Mouse (Mus musculus) heart, adult 2 months (tissue): ENCODE measurements at regions not wholly inside any gene's neighbourhood (a gene's known extent, or its start where the extent isn't known, plus 50 kb on each side); places are given as distances from the start of the nearest gene placed in this dataset.

ENCODE experiments used
- DNase-seq, 2 experiments: peaks; one replicate each; pipeline ENCODE4 v3.0.0; 2021
- H3K27ac ChIP-seq: fragments of 200-600 bp; 2 replicates; pipeline ENCODE4 v1.8.1; 2022
- H3K27me3 ChIP-seq: fragments of 200-500 bp; 2 replicates; pipeline ENCODE4 v1.6.1; 2012; ENCODE audit warnings: mild to moderate bottlenecking, low read length, inconsistent platforms, mixed read lengths; ENCODE audit not compliant: control insufficient read depth, insufficient read depth
- H3K36me3 ChIP-seq: fragments of 200-500 bp; 2 replicates; pipeline ENCODE4 v1.6.1; 2012; ENCODE audit warnings: low read length, inconsistent platforms; ENCODE audit not compliant: control insufficient read depth, insufficient read depth
- H3K4me1 ChIP-seq: fragments of 200-500 bp; 2 replicates; pipeline ENCODE4 v1.6.1; 2011; ENCODE audit warnings: low read length; ENCODE audit not compliant: control insufficient read depth, insufficient read depth
- H3K4me3 ChIP-seq: fragments of 200-600 bp; 2 replicates; pipeline ENCODE4 v1.8.1; 2022
- H3K79me2 ChIP-seq: fragments of 200-500 bp; replicated peaks from 2 replicates; pipeline ENCODE4 v1.6.1; 2012; ENCODE audit warnings: mild to moderate bottlenecking, inconsistent platforms, low read length, moderate library complexity, mixed read lengths; ENCODE audit not compliant: control insufficient read depth, insufficient read depth
- H3K9ac ChIP-seq: fragments of 200-500 bp; 2 replicates; pipeline ENCODE4 v1.6.1; 2012; ENCODE audit warnings: low read depth, mild to moderate bottlenecking, control low read depth, inconsistent platforms, low read length, mixed read lengths
- CTCF ChIP-seq: fragments of 200-600 bp; IDR thresholded peaks from 2 replicates; pipeline ENCODE4 v1.8.1; 2022; ENCODE audit warnings: antibody characterized with exemption, mild to moderate bottlenecking, moderate library complexity
- EP300 ChIP-seq: fragments of 200-500 bp; IDR thresholded peaks from 2 replicates; pipeline ENCODE4 v1.6.1; 2011; ENCODE audit warnings: low read depth, low read length, control low read depth; ENCODE audit not compliant: insufficient read depth
- POLR2A ChIP-seq: fragments of 200-500 bp; IDR thresholded peaks from 2 replicates; pipeline ENCODE4 v1.6.1; 2011; ENCODE audit warnings: mild to moderate bottlenecking, low read depth, low read length, control low read depth; ENCODE audit not compliant: insufficient read depth
- WGBS: fragments of 180-500 bp; shearing (Covaris S2); methylation state at CpG from one replicate; pipeline ENCODE4 v1.1.7; 2018; 5-methylcytosine and 5-hydroxymethylcytosine counted together
- intact Hi-C: fragments of 180-260 bp; cut with DNase I; formaldehyde crosslinking; loops from one replicate; pipeline ENCODE4 v1.15.1; 2025

- Histone ChIP-seq H3K79me2 (no peaks in the 10 kb centered on the region), H3K4me3 (no peak overlapping the region), H3K27ac (peak overlapping the region; percentile 89), H3K9ac (peak overlapping the region; percentile 19; the same call in 1 of the 2 replicates), H3K36me3 (no peaks in the 10 kb centered on the region), H3K4me1 (peaks cover 25% of the 10 kb centered on the region), H3K27me3 (no peaks in the 10 kb centered on the region)
- WGBS, result 24% methylated on average over 11 of the region's 11 CpGs
- DNase-seq, result peak; percentile 80 to 85
- TF ChIP-seq CTCF (no peak), EP300 (no peak), POLR2A (no peak)
- intact Hi-C loops, result no loop called here
Measured at GRCm38 (mm10) chr2:30691857-30692560, 97.2 kb downstream of the Cstad start.

GRCm38 (mm10) chr2:30690925-30691856 lies 96.4 kb downstream of the Cstad start:
- Histone ChIP-seq H3K27me3 (no peaks in the 10 kb centered on the region), H3K79me2 (no peaks in the 10 kb centered on the region), H3K9ac (no peak overlapping the region), H3K36me3 (no peaks in the 10 kb centered on the region), H3K4me3 (no peak overlapping the region), H3K27ac (peak overlapping the region; percentile 89), H3K4me1 (peaks cover 28% of the 10 kb centered on the region)
- no peak for DNase-seq
- no peak for TF ChIP-seq POLR2A
- no peak for TF ChIP-seq EP300
- TF ChIP-seq CTCF, result no peak
- WGBS, result 84% methylated on average over 17 of the region's 17 CpGs
- intact Hi-C loops, result no loop called here

GRCm38 (mm10) chr2:30690307-30690706 lies 95.5 kb downstream of the Cstad start:
- 50% methylated on average over 11 of the region's 11 CpGs for WGBS
- TF ChIP-seq CTCF, result no peak
- TF ChIP-seq EP300, result peak; percentile 100
- peak; percentile 64; the same call in 1 of the 2 replicates for TF ChIP-seq POLR2A
- intact Hi-C loops, result no loop called here
- Histone ChIP-seq H3K27me3 (no peaks in the 10 kb centered on the region), H3K36me3 (no peaks in the 10 kb centered on the region), H3K27ac (peak overlapping the region; percentile 89), H3K4me3 (no peak overlapping the region), H3K79me2 (no peaks in the 10 kb centered on the region), H3K9ac (no peak overlapping the region), H3K4me1 (peaks cover 35% of the 10 kb centered on the region)
- peak; percentile 74 to 84 for DNase-seq

- DNase-seq, result no peak
- H3K36me3 ChIP-seq, result no peaks in the 10 kb centered on the region
- no peak overlapping the region for H3K27ac ChIP-seq
- no peak for TF ChIP-seq EP300
- no peak for TF ChIP-seq POLR2A
- no peak for TF ChIP-seq CTCF
- no peak overlapping the region for H3K4me3 ChIP-seq
- 91% methylated on average over 4 of the region's 4 CpGs for WGBS
- no peak overlapping the region for H3K9ac ChIP-seq
- no peaks in the 10 kb centered on the region for H3K79me2 ChIP-seq
- peaks cover 44% of the 10 kb centered on the region for H3K4me1 ChIP-seq
- intact Hi-C loops, result no loop called here
- H3K27me3 ChIP-seq, result no peaks in the 10 kb centered on the region
Measured at GRCm38 (mm10) chr2:30688402-30688801, 93.6 kb downstream of the Cstad start.

GRCm38 (mm10) chr2:30687121-30687551 lies 92.3 kb downstream of the Cstad start:
- peak overlapping the region; percentile 62 for H3K9ac ChIP-seq
- peaks cover 38% of the 10 kb centered on the region for H3K4me1 ChIP-seq
- H3K36me3 ChIP-seq, result no peaks in the 10 kb centered on the region
- H3K79me2 ChIP-seq, result no peaks in the 10 kb centered on the region
- peak; percentile 67 to 70 for DNase-seq
- WGBS, result 13% methylated on average over 23 of the region's 23 CpGs
- H3K27me3 ChIP-seq, result no peaks in the 10 kb centered on the region
- TF ChIP-seq POLR2A (no peak), EP300 (no peak), CTCF (no peak)
- H3K4me3 ChIP-seq, result no peak overlapping the region
- intact Hi-C loops, result no loop called here
- H3K27ac ChIP-seq, result peak overlapping the region; percentile 77
